Mouse (Mus musculus) embryo, embryonic 11.5 days (tissue): ENCODE results near the gene Serpina1d.
"Not testable (repeated sequence)": the region's sequence is repeated elsewhere in the genome, so short reads cannot be mapped to it uniquely, and the experiment has no call there.

Experiments
- DNase-seq: peaks from one replicate; pipeline ENCODE4 v3.0.0-alpha.2; 2012; ENCODE audit warnings: low read depth, low spot score

Serpina1d gene

GRCm38 (mm10) chr12:103773246-103773851 is at the start of gene Serpina1d:
Gene Serpina1d (minus strand): TSS chr12:103773592.
- not testable (repeated sequence) for DNase-seq

DNA sequence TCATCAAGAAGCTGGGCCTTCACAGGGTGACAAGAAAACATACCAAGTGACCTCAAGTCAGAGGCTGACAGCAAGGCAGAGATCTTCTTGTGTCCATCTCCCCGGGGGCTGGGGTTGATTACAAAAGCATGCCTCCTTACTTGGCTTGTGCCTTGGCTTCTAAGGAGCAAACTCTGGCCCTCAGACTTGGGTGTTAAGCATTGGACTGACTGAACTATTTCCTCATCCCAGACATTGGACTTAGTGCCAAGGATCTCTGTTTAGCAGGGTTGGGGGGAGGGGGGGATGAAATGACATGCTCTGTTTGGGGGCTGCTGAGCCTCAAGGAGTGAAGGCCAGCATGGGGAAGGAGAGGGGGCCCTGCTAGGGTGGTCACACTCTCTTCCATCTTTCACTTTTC is 2.8 kb downstream of the Serpina1d start:
- DNase-seq: not testable (repeated sequence)

- not testable (repeated sequence) for DNase-seq
These were observed 10.3 kb downstream of the Serpina1d start for GRCm38 (mm10) chr12:103763083-103763482.

DNA sequence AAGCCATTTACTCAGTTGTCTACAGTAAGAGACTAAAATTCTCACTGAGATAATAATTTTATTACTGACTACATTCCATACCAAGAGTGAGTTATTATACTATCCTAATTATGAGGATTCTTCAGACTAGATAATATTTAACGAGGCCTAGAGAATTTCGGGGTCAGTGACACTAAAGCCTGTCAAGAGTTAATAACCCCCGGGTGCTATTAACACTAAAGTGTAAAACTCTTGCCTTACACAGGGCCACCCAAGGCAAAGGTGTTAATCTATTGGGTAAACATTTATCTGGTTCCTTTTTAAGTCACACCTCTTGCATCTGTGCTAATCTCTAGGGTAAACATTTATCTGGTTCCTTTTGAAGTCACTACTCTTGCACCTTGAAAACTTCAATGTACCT is 13.1 kb downstream of the Serpina1d start:
- not testable (repeated sequence) for DNase-seq

GRCm38 (mm10) chr12:103745957-103746356 is 27.4 kb downstream of the Serpina1d start:
- not testable (repeated sequence) for DNase-seq

- DNase-seq: not testable (repeated sequence)
These were observed 35.4 kb downstream of the Serpina1d start for GRCm38 (mm10) chr12:103737791-103738580.

- DNase-seq: not testable (repeated sequence)
These were observed 37.8 kb downstream of the Serpina1d start for GRCm38 (mm10) chr12:103735566-103735965.

- not testable (repeated sequence) for DNase-seq
These were observed 38.3 kb downstream of the Serpina1d start for GRCm38 (mm10) chr12:103735101-103735500.
